Mouse (Mus musculus) limb, embryonic 15.5 days (tissue): ENCODE measurements at regions not wholly inside any gene's neighbourhood (a gene's known extent, or its start where the extent isn't known, plus 50 kb on each side); places are given as distances from the start of the nearest gene placed in this dataset.

ENCODE experiments used
- ATAC-seq: fragments of 200-750 bp; cut with Nextera tagmentation; 2 replicates; pipeline ENCODE4 v1.8.0; 2017; ENCODE audit warnings: low read depth, moderate TSS enrichment; ENCODE audit not compliant: insufficient number of reproducible peaks, low FRiP score, low TSS enrichment
- H3K27ac ChIP-seq: fragments of 300-500 bp; sonication (generic); 2 replicates; pipeline ENCODE4 v1.5.1; 2015; ENCODE audit warnings: moderate library complexity, mild to moderate bottlenecking, inconsistent platforms
- H3K27me3 ChIP-seq: fragments of 300-500 bp; sonication (generic); 2 replicates; pipeline ENCODE4 v1.6.1; 2015; ENCODE audit warnings: inconsistent platforms
- H3K36me3 ChIP-seq: fragments of 300-500 bp; sonication (generic); 2 replicates; pipeline ENCODE4 v1.6.1; 2015; ENCODE audit warnings: inconsistent platforms
- H3K4me1 ChIP-seq: fragments of 300-500 bp; sonication (generic); 2 replicates; pipeline ENCODE4 v1.6.1; 2015; ENCODE audit warnings: inconsistent platforms
- H3K4me2 ChIP-seq: fragments of 300-500 bp; sonication (generic); 2 replicates; pipeline ENCODE4 v1.6.1; 2015; ENCODE audit warnings: mild to moderate bottlenecking, inconsistent platforms
- H3K4me3 ChIP-seq: fragments of 300-500 bp; sonication (generic); 2 replicates; pipeline ENCODE4 v1.5.1; 2015; ENCODE audit warnings: mild to moderate bottlenecking, inconsistent platforms
- H3K9ac ChIP-seq: fragments of 300-500 bp; sonication (generic); 2 replicates; pipeline ENCODE4 v1.6.1; 2015; ENCODE audit warnings: inconsistent platforms
- H3K9me3 ChIP-seq: fragments of 300-500 bp; sonication (generic); 2 replicates; pipeline ENCODE4 v1.6.1; 2016; ENCODE audit warnings: inconsistent platforms
- WGBS: fragments of 180-500 bp; shearing (Covaris S2); methylation state at CpG from one replicate; pipeline ENCODE4 v1.1.7; 2015; 5-methylcytosine and 5-hydroxymethylcytosine counted together

- 81% methylated on average over 4 of the region's 4 CpGs for WGBS
- no peaks in the 10 kb centered on the region for H3K4me1 ChIP-seq
- H3K9me3 ChIP-seq: no peaks in the 10 kb centered on the region
- H3K27ac ChIP-seq: no peak overlapping the region
- no peak overlapping the region for H3K4me3 ChIP-seq
- H3K36me3 ChIP-seq: no peaks in the 10 kb centered on the region
- ATAC-seq: no peak
- no peak overlapping the region for H3K4me2 ChIP-seq
- H3K27me3 ChIP-seq: no peaks in the 10 kb centered on the region
- H3K9ac ChIP-seq: no peak overlapping the region
Measured at GRCm38 (mm10) chr9:112608932-112609331, 373.2 kb upstream of the Arpp21 start.

GRCm38 (mm10) chr9:112607221-112607620 is 371.5 kb upstream of the Arpp21 start:
- no peaks in the 10 kb centered on the region for H3K4me1 ChIP-seq
- ATAC-seq: no peak

GRCm38 (mm10) chr9:112595731-112596130 is 360.0 kb upstream of the Arpp21 start:
- Histone ChIP-seq H3K4me3 (no peak overlapping the region), H3K27me3 (no peaks in the 10 kb centered on the region), H3K36me3 (no peaks in the 10 kb centered on the region), H3K27ac (no peak overlapping the region), H3K9ac (no peak overlapping the region), H3K4me2 (no peak overlapping the region), H3K9me3 (no peaks in the 10 kb centered on the region), H3K4me1 (no peaks in the 10 kb centered on the region)
- ATAC-seq: no peak

More at GRCm38 (mm10) chr9:112607221-112607620, 371.5 kb upstream of the Arpp21 start:
- Histone ChIP-seq H3K4me2 (no peak overlapping the region), H3K9me3 (no peaks in the 10 kb centered on the region), H3K36me3 (no peaks in the 10 kb centered on the region), H3K27me3 (no peaks in the 10 kb centered on the region), H3K4me3 (no peak overlapping the region), H3K9ac (no peak overlapping the region), H3K27ac (no peak overlapping the region)
- WGBS: 44% methylated on average over 3 of the region's 3 CpGs

- Histone ChIP-seq H3K9me3 (no peaks in the 10 kb centered on the region), H3K4me3 (no peak overlapping the region), H3K27me3 (no peaks in the 10 kb centered on the region), H3K4me2 (no peak overlapping the region), H3K27ac (no peak overlapping the region), H3K9ac (no peak overlapping the region), H3K36me3 (no peaks in the 10 kb centered on the region), H3K4me1 (no peaks in the 10 kb centered on the region)
- ATAC-seq: no peak
- WGBS: 77% methylated on average over 3 of the region's 3 CpGs
Measured at GRCm38 (mm10) chr9:112590241-112590640, 354.5 kb upstream of the Arpp21 start.

- no peaks in the 10 kb centered on the region for H3K27me3 ChIP-seq
- ATAC-seq: no peak
- WGBS: 53% methylated on average over 3 of the region's 3 CpGs
- no peak overlapping the region for H3K4me3 ChIP-seq
- no peak overlapping the region for H3K9ac ChIP-seq
- H3K4me1 ChIP-seq: no peaks in the 10 kb centered on the region
- H3K4me2 ChIP-seq: no peak overlapping the region
- H3K27ac ChIP-seq: no peak overlapping the region
- no peaks in the 10 kb centered on the region for H3K36me3 ChIP-seq
- no peaks in the 10 kb centered on the region for H3K9me3 ChIP-seq
Measured at GRCm38 (mm10) chr9:112573316-112573715, 337.6 kb upstream of the Arpp21 start.

GRCm38 (mm10) chr9:112561348-112561747 is 325.6 kb upstream of the Arpp21 start:
- Histone ChIP-seq H3K4me3 (no peak overlapping the region), H3K27ac (no peak overlapping the region), H3K4me2 (no peak overlapping the region), H3K9me3 (no peaks in the 10 kb centered on the region), H3K9ac (no peak overlapping the region), H3K27me3 (no peaks in the 10 kb centered on the region), H3K36me3 (no peaks in the 10 kb centered on the region), H3K4me1 (no peaks in the 10 kb centered on the region)
- ATAC-seq: no peak

- Histone ChIP-seq H3K4me1 (no peaks in the 10 kb centered on the region), H3K27me3 (no peaks in the 10 kb centered on the region), H3K9me3 (no peaks in the 10 kb centered on the region), H3K9ac (no peak overlapping the region), H3K27ac (no peak overlapping the region), H3K36me3 (no peaks in the 10 kb centered on the region), H3K4me3 (no peak overlapping the region), H3K4me2 (no peak overlapping the region)
- 77% methylated on average over 4 of the region's 4 CpGs for WGBS
- ATAC-seq: no peak
Measured at GRCm38 (mm10) chr9:112560226-112560625, 324.5 kb upstream of the Arpp21 start.

- Histone ChIP-seq H3K27me3 (no peaks in the 10 kb centered on the region), H3K4me2 (no peak overlapping the region), H3K27ac (no peak overlapping the region), H3K36me3 (no peaks in the 10 kb centered on the region), H3K4me1 (no peaks in the 10 kb centered on the region), H3K9me3 (no peaks in the 10 kb centered on the region), H3K4me3 (no peak overlapping the region), H3K9ac (no peak overlapping the region)
- WGBS: 54% methylated on average over 2 of the region's 2 CpGs
- no peak for ATAC-seq
Measured at GRCm38 (mm10) chr9:112537924-112538323, 302.2 kb upstream of the Arpp21 start.

- no peak for ATAC-seq
- 87% methylated on average over 5 of the region's 5 CpGs for WGBS
- no peaks in the 10 kb centered on the region for H3K27me3 ChIP-seq
- H3K4me3 ChIP-seq: no peak overlapping the region
- no peak overlapping the region for H3K27ac ChIP-seq
- no peaks in the 10 kb centered on the region for H3K4me1 ChIP-seq
- no peak overlapping the region for H3K9ac ChIP-seq
- H3K36me3 ChIP-seq: no peaks in the 10 kb centered on the region
- no peaks in the 10 kb centered on the region for H3K9me3 ChIP-seq
- H3K4me2 ChIP-seq: no peak overlapping the region
Measured at GRCm38 (mm10) chr9:112525377-112525776, 289.6 kb upstream of the Arpp21 start.

GRCm38 (mm10) chr9:112523251-112523650 is 287.5 kb upstream of the Arpp21 start:
- 76% methylated on average over 3 of the region's 3 CpGs for WGBS
- Histone ChIP-seq H3K27me3 (no peaks in the 10 kb centered on the region), H3K27ac (no peak overlapping the region), H3K4me1 (no peaks in the 10 kb centered on the region), H3K4me3 (no peak overlapping the region), H3K4me2 (no peak overlapping the region), H3K36me3 (no peaks in the 10 kb centered on the region), H3K9me3 (no peaks in the 10 kb centered on the region), H3K9ac (no peak overlapping the region)
- ATAC-seq: no peak

- Histone ChIP-seq H3K27ac (no peak overlapping the region), H3K9me3 (no peaks in the 10 kb centered on the region), H3K4me1 (no peaks in the 10 kb centered on the region), H3K36me3 (no peaks in the 10 kb centered on the region), H3K9ac (no peak overlapping the region), H3K27me3 (no peaks in the 10 kb centered on the region), H3K4me3 (no peak overlapping the region), H3K4me2 (no peak overlapping the region)
- WGBS: 57% methylated on average over 2 of the region's 2 CpGs
- ATAC-seq: no peak
Measured at GRCm38 (mm10) chr9:112510716-112511115, 275.0 kb upstream of the Arpp21 start.

- Histone ChIP-seq H3K9ac (no peak overlapping the region), H3K9me3 (no peaks in the 10 kb centered on the region), H3K27me3 (no peaks in the 10 kb centered on the region), H3K36me3 (no peaks in the 10 kb centered on the region), H3K27ac (no peak overlapping the region), H3K4me3 (no peak overlapping the region), H3K4me2 (no peak overlapping the region), H3K4me1 (no peaks in the 10 kb centered on the region)
- WGBS: 63% methylated on average over 2 of the region's 2 CpGs
- ATAC-seq: no peak
Measured at GRCm38 (mm10) chr9:112506871-112507270, 271.1 kb upstream of the Arpp21 start.

GRCm38 (mm10) chr9:112498676-112499075 is 262.9 kb upstream of the Arpp21 start:
- no peaks in the 10 kb centered on the region for H3K36me3 ChIP-seq
- WGBS: 76% methylated on average over 4 of the region's 4 CpGs
- H3K27ac ChIP-seq: no peak overlapping the region
- H3K9ac ChIP-seq: no peak overlapping the region
- H3K4me3 ChIP-seq: no peak overlapping the region
- H3K4me1 ChIP-seq: no peaks in the 10 kb centered on the region
- no peaks in the 10 kb centered on the region for H3K9me3 ChIP-seq
- H3K4me2 ChIP-seq: no peak overlapping the region
- H3K27me3 ChIP-seq: no peaks in the 10 kb centered on the region
- no peak for ATAC-seq
